Mouse (Mus musculus) liver, embryonic 16.5 days (tissue): ENCODE measurements around the gene Xylt1. TPM values are rescaled to one million over a fixed set of nuclear protein-coding genes. Genes with fewer than 3 reads are reported as not detected.

Experiments used
- ATAC-seq: fragments of 200-750 bp; cut with Nextera tagmentation; 2 replicates; pipeline ENCODE4 v1.8.0; 2017; ENCODE audit warnings: low read depth, mild to moderate bottlenecking, moderate number of reproducible peaks, moderate library complexity
- H3K27ac ChIP-seq: fragments of 300-500 bp; sonication (generic); 2 replicates; pipeline ENCODE4 v1.5.1; 2014; ENCODE audit warnings: mild to moderate bottlenecking, low read length
- H3K27me3 ChIP-seq: fragments of 300-500 bp; sonication (generic); 2 replicates; pipeline ENCODE4 v1.6.1; 2014; ENCODE audit warnings: low read depth, low read length, mixed read lengths; ENCODE audit not compliant: control insufficient read depth, insufficient read depth
- H3K36me3 ChIP-seq: fragments of 300-500 bp; sonication (generic); 2 replicates; pipeline ENCODE4 v1.6.1; 2014; ENCODE audit warnings: mild to moderate bottlenecking; ENCODE audit not compliant: control insufficient read depth, insufficient read depth
- H3K4me1 ChIP-seq: fragments of 300-500 bp; sonication (generic); 2 replicates; pipeline ENCODE4 v1.6.1; 2014; ENCODE audit warnings: low read depth, low read length, mixed read lengths; ENCODE audit not compliant: control insufficient read depth
- H3K4me2 ChIP-seq: fragments of 300-500 bp; sonication (generic); 2 replicates; pipeline ENCODE4 v1.6.1; 2014; ENCODE audit warnings: low read depth, low read length, mixed read lengths
- H3K4me3 ChIP-seq: fragments of 300-500 bp; sonication (generic); 2 replicates; pipeline ENCODE4 v1.5.1; 2014; ENCODE audit warnings: low read depth, mild to moderate bottlenecking, low read length
- H3K9ac ChIP-seq: fragments of 300-500 bp; sonication (generic); 2 replicates; pipeline ENCODE4 v1.6.1; 2014; ENCODE audit warnings: low read depth, low read length
- H3K9me3 ChIP-seq: fragments of 300-500 bp; sonication (generic); replicated peaks from 2 replicates; pipeline ENCODE4 v1.6.1; 2016; ENCODE audit warnings: low read length; ENCODE audit not compliant: control insufficient read depth
- WGBS: fragments of 180-500 bp; shearing (Covaris S2); extraction: QIAGEN DNeasy Blood & Tissue Kit; methylation state at CpG from one replicate; pipeline ENCODE4 v1.1.7; 2014; ENCODE audit not compliant: insufficient replicate concordance; 5-methylcytosine and 5-hydroxymethylcytosine counted together
- polyA plus RNA-seq: library from polyadenylated mRNA; unstranded; fragments of >200 nt; fragmentation: Nextera tagmentation; extraction: Ambion mirVana; gene quantifications from 2 replicates; pipeline ENCODE4 v1.2.1, GENCODE M21; 2015

The Xylt1 gene
- polyA plus RNA-seq, 1 experiment from 2014 or later, result 0.20 TPM

DNA sequence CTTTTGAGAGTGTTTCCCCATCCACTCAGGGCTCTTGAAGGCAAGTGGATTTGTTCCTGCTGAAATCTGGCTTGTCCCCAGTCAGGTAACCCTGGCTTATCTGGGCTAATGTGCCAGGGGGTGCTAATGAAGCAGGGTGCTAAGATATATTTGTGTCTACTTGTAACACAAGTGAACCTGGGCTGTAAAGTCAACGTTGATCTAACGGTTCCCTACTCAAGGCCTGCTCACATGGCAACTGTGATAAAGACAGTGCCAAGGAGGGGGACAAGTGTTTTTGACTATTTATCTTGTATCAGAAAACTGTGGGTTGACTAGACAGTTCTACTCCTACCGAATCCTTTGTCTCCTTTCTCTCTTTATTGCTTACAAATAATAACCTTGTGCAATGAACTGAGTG lies 8.3 kb downstream of the Xylt1 start:
- no peaks in the 10 kb centered on the region for H3K36me3 ChIP-seq
- H3K4me1 ChIP-seq, result peaks cover 13% of the 10 kb centered on the region
- H3K27me3 ChIP-seq, result no peaks in the 10 kb centered on the region
- peak; percentile 68 for ATAC-seq
- H3K4me3 ChIP-seq, result no peak overlapping the region
- WGBS, result 23% methylated on average over 3 of the region's 3 CpGs
- H3K27ac ChIP-seq, result no peak overlapping the region
- H3K9ac ChIP-seq, result no peak overlapping the region
- no peak overlapping the region for H3K4me2 ChIP-seq
- H3K9me3 ChIP-seq, result no peaks in the 10 kb centered on the region

DNA sequence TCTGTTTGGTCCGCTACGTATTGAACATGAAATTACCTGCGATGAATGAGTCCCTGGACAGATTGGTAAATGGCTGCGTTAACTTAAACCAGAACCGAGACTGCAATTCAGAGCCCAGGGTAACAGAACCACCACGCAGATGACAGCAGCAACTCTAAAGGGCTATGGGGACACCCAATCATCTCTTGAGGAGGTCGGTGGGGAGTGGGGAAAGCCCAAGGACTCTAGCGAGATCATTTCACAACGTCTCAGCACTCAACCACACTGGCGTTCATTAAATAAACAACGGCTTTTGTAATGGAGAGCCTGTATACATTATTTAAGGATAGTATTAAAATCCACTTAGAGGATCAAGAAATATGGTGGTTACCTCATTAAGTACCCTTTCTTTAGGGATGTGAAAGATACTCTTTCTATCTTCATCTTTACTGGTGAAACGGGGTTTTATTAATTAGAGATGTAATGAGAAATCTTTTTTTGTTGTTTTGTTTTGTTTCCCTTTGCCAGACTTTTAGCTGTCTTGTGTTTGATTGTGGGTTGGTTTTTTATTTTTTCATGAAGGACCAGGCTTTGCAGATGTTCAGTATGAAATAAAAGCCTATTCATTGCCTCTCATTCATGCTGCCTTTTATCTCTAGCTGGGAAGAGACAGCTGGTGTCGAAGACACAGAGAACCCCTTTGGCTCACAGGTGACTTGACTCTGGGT lies 12.2 kb downstream of the Xylt1 start:
- H3K4me1 ChIP-seq, result peaks cover 18% of the 10 kb centered on the region
- H3K4me2 ChIP-seq, result no peak overlapping the region

DNA sequence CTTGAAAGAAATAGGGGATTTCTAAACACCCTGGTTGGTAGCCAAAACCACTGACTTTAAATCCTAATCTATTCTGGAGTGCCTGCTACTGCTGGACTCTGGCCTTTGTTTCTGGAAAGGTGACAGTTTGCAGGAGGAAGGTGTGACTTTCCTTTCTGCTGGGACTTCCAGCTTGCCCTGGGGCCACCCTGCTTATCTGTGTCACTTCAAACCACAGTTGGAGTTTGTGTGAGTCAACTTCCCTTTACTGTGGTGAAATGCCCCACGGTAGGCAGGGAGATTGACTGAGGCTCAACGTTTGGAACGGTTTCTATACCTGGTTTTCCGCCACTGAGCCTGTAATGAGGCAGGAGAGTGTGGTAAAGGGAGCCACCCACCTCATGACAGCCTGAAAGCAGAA lies 13.2 kb downstream of the Xylt1 start:
- no peak overlapping the region for H3K9ac ChIP-seq
- 21% methylated on average over 4 of the region's 4 CpGs for WGBS
- no peaks in the 10 kb centered on the region for H3K36me3 ChIP-seq
- H3K4me1 ChIP-seq, result peaks cover 12% of the 10 kb centered on the region
- ATAC-seq, result peak; percentile 70
- no peaks in the 10 kb centered on the region for H3K9me3 ChIP-seq
- peak overlapping the region; percentile 49; the same call in 1 of the 2 replicates for H3K27ac ChIP-seq
- no peak overlapping the region for H3K4me3 ChIP-seq
- H3K27me3 ChIP-seq, result no peaks in the 10 kb centered on the region
- H3K4me2 ChIP-seq, result peak overlapping the region; percentile 11; the same call in 1 of the 2 replicates

More for the DNA sequence above, 12.2 kb downstream of the Xylt1 start:
- H3K27ac ChIP-seq, result 0 out of 2 replicates have a peak overlapping the region, but pooled peaks have one; percentile 22
- ATAC-seq, result no peak
- 64% methylated on average over 13 of the region's 13 CpGs for WGBS
- H3K4me3 ChIP-seq, result no peak overlapping the region
- no peaks in the 10 kb centered on the region for H3K27me3 ChIP-seq
- no peaks in the 10 kb centered on the region for H3K36me3 ChIP-seq
- no peak overlapping the region for H3K9ac ChIP-seq
- no peaks in the 10 kb centered on the region for H3K9me3 ChIP-seq

DNA sequence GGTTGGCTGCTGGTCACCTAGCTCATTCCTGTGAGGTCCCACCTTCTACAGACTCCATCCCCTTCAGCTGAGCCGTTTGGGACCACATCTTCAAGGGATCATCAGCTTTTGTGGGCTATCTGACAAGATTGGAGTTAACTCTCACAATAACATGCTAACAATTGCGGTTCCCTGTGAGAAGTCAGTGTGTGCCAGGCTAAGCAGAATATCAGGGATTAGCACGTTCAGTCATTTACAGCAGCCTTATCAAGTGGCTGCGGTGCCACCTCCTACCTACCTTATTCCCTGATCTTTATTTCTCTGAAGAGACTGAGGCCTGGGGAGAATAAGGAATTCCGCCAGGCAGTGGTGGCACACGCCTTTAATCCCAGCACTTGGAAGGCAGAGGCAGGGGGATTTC lies 13.6 kb downstream of the Xylt1 start:
- H3K36me3 ChIP-seq, result no peaks in the 10 kb centered on the region
- peak overlapping the region; percentile 11; the same call in 1 of the 2 replicates for H3K4me2 ChIP-seq
- H3K9ac ChIP-seq, result no peak overlapping the region
- H3K27me3 ChIP-seq, result no peaks in the 10 kb centered on the region
- peaks cover 12% of the 10 kb centered on the region; the same call in 1 of the 2 replicates for H3K4me1 ChIP-seq
- peak overlapping the region; percentile 49; the same call in 1 of the 2 replicates for H3K27ac ChIP-seq
- H3K9me3 ChIP-seq, result no peaks in the 10 kb centered on the region
- H3K4me3 ChIP-seq, result no peak overlapping the region
- no peak for ATAC-seq
- WGBS, result 25% methylated on average over 6 of the region's 6 CpGs

DNA sequence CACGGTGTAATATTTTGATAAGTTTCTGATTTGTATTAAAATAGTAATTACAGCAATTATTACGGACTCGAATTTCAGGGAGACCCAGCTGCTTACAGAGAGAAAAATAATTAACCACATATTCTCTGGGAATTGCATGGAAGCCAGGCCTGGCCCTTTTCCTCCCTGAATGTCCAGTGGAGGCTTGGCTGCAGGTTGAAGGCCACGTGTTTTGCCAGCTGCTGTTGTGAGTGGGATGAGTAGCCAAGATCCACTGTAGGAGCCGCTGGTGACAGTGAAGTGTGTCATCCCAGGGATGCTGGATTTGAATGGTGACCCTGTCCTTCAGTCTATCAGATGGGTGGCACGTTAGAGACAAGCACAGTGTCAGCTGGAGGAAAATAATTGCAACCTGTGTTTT lies 14.7 kb downstream of the Xylt1 start:
- WGBS, result 58% methylated on average over 6 of the region's 6 CpGs
- Histone ChIP-seq H3K9me3 (no peaks in the 10 kb centered on the region), H3K36me3 (no peaks in the 10 kb centered on the region), H3K4me2 (no peak overlapping the region), H3K9ac (no peak overlapping the region), H3K4me3 (no peak overlapping the region), H3K4me1 (peaks cover 11% of the 10 kb centered on the region), H3K27ac (no peak overlapping the region), H3K27me3 (no peaks in the 10 kb centered on the region)
- no peak for ATAC-seq

DNA sequence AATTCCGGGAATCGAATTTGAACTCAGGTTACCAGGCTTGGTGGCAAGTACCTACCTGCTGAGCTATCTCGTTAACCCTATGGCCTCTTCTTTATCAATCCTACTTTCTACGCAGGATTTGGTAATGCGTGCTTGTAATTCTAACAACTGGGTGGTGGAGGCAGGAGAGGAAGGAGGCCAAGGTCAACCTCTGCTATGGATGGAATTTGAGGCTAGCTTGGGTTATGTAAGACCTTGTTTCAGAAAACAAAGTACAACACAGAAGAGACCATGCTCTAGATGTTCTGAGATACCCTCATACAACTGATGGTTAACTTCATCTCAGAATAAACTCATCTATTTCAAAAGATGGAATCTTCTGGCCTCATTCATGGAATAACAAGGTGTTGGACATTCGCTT lies 17.1 kb downstream of the Xylt1 start:
- no peak for ATAC-seq
- peaks cover 11% of the 10 kb centered on the region for H3K4me1 ChIP-seq
- no peak overlapping the region for H3K4me3 ChIP-seq
- H3K36me3 ChIP-seq, result no peaks in the 10 kb centered on the region
- no peak overlapping the region for H3K9ac ChIP-seq
- no peaks in the 10 kb centered on the region for H3K9me3 ChIP-seq
- no peaks in the 10 kb centered on the region for H3K27me3 ChIP-seq
- H3K27ac ChIP-seq, result no peak overlapping the region
- no peak overlapping the region for H3K4me2 ChIP-seq
- WGBS, result 77% methylated on average over 6 of the region's 6 CpGs

DNA sequence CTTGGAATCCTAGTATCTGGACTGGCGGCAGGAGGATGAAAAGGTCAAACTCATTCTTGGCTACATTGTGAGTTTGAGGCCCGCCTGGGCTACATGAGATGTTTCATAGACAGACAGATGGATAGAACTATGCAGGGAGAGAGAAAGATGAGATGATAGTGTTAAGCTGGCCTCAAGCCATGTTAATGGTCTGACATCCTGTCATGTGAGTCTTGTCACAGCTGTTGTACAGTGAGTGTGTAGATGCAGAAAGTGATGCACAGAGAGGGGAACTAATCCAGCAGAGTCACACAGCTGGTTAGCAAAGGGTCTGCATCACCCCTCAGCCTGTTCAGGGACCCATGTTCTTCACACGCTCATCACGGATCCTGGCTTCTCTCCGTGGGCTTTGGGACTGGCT lies 19.2 kb downstream of the Xylt1 start:
- Histone ChIP-seq H3K9ac (no peak overlapping the region), H3K9me3 (no peaks in the 10 kb centered on the region), H3K27ac (no peak overlapping the region), H3K36me3 (no peaks in the 10 kb centered on the region), H3K4me3 (no peak overlapping the region), H3K4me1 (peaks cover 3% of the 10 kb centered on the region), H3K27me3 (no peaks in the 10 kb centered on the region), H3K4me2 (no peak overlapping the region)
- WGBS, result 79% methylated on average over 5 of the region's 5 CpGs
- ATAC-seq, result no peak

DNA sequence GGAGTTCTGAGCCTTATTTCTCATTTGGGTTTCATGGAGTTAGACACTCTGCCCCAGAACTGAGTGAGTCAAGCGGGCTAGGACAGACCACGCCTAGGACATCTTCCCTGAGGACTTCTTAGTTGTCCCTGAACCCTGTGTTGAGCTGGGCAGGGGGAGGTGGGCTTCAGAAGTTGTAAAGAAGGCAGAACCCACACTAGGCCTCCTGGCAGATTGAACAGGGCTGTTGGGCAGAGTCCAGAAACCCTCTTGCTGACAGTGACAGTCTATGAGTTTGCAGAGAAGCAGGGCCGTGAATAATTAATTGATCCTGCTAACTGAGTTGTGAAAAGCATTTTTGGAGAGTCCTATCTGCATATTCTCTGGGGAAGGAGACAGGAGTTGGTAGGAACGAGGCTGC lies 20.8 kb downstream of the Xylt1 start:
- 66% methylated on average over 4 of the region's 4 CpGs for WGBS
- H3K27me3 ChIP-seq, result no peaks in the 10 kb centered on the region
- H3K9me3 ChIP-seq, result no peaks in the 10 kb centered on the region
- no peak overlapping the region for H3K9ac ChIP-seq
- no peak overlapping the region for H3K4me2 ChIP-seq
- no peak overlapping the region for H3K4me3 ChIP-seq
- H3K36me3 ChIP-seq, result no peaks in the 10 kb centered on the region
- H3K27ac ChIP-seq, result no peak overlapping the region
- H3K4me1 ChIP-seq, result peaks cover 5% of the 10 kb centered on the region
- no peak for ATAC-seq

DNA sequence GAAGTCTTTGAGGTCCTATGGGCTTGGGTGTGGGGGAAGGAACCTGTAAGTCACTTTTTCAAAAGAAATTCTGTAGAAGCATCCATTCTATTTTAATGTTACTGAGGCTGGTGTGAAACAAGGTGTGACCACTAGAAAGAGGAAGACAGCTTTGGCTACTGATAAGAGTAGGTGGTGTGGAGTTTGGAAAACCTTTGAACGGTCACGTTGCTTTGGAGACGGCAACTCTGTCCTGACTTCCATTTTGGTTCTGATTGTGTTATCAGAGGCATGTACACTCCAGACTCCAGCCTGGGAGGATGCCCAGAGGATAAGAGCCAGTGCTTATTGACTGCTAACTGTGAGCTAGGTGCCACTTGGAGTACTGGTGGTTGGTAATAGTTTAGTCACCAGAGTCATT lies 25.6 kb downstream of the Xylt1 start:
- Histone ChIP-seq H3K4me2 (no peak overlapping the region), H3K27me3 (no peaks in the 10 kb centered on the region), H3K9ac (no peak overlapping the region), H3K4me3 (no peak overlapping the region), H3K9me3 (no peaks in the 10 kb centered on the region), H3K4me1 (peaks cover 5% of the 10 kb centered on the region; the same call in 1 of the 2 replicates), H3K36me3 (no peaks in the 10 kb centered on the region), H3K27ac (no peak overlapping the region)
- ATAC-seq, result peak; percentile 55; the same call in 1 of the 2 replicates
- 10% methylated on average over 3 of the region's 3 CpGs for WGBS
